Comparison of ENCODE assay signal across 7 mouse cellular contexts in the genomic region with DNA sequence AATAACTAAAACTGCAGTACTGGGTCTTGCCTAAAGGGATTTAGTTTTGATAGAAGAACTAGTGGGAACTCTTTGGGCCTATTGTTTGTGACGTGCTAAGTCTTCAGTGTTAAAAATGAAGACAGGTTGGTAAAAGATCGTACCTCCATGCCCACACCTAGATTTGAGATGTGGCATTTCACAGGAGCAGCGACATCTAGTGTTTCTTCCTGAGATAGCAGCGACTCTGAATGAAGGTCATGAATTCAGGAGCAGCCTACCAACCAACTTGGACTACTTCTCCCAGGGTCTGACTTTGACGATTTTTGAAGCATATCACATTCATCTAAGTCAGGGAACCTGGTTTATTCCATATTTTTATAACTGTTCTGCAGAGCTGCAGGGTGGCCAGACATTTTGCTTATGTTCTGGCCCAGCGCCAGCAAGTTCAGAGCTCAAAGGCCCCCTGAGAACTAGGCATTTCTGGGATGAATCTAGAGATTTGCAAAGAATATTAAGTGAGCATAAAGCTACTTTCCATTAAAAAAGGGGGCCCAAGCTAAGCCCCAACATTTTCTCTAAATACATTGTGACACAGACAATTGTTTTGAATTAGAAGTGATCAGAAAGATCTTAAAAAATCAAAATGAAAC.
DNase-seq lines count a peak whose midpoint lies in the region; ATAC-seq and TF ChIP-seq lines count a peak whose summit lies in the region.

No protein-coding gene starts in this region.

- no peak overlapping the region for H3K4me3 ChIP-seq in embryonic fibroblast, embryonic 13.5 days (ENCODE audit: insufficient read depth, low read length)
- H3K4me3 ChIP-seq in hindbrain, embryonic 10.5 days: no peak overlapping the region
- no peak overlapping the region for H3K4me3 ChIP-seq in limb, embryonic 11.5 days (ENCODE audit: low read depth, low read length)
- H3K4me3 ChIP-seq in neural tube, embryonic 11.5 days (ENCODE audit: low read depth, low read length): no peak overlapping the region

- DNase-seq in 3T3-L1 (ENCODE audit: low read depth, low spot score) (peak; percentile 82), 416B (ENCODE audit: low read depth) (peak; percentile 63)
- DNase-seq in brain, adult 2 months (ENCODE audit: low read depth, low spot score): peak; percentile 85
- peak; percentile 47 for DNase-seq in hindbrain, embryonic 10.5 days (ENCODE audit: low spot score)
- DNase-seq in limb, embryonic 11.5 days (ENCODE audit: low spot score): peak; percentile 80
- DNase-seq in neural tube, embryonic 11.5 days (ENCODE audit: low spot score): peak; percentile 65

- H3K4me2 ChIP-seq in limb, embryonic 11.5 days (ENCODE audit: low read depth, severe bottlenecking): no peak overlapping the region
- H3K4me2 ChIP-seq in neural tube, embryonic 11.5 days (ENCODE audit: low read depth): no peak overlapping the region

- WGBS in hindbrain, embryonic 10.5 days: 30% methylated on average over 6 of the region's 6 CpGs
- 28% methylated on average over 6 of the region's 6 CpGs for WGBS in limb, embryonic 11.5 days
- WGBS in neural tube, embryonic 11.5 days: 26% methylated on average over 6 of the region's 6 CpGs

- TF ChIP-seq CTCF in embryonic fibroblast, embryonic 13.5 days (IDR thresholded peaks at IDR 0.05; ENCODE audit: borderline replicate concordance, insufficient read depth, low read length): peak; percentile 21; the same call in 1 of the 2 replicates

- ATAC-seq in limb, embryonic 11.5 days (ENCODE audit: insufficient number of reproducible peaks, low FRiP score, low TSS enrichment, low read depth): 0 out of 2 replicates have a peak, but pooled peaks have one; percentile 54
- ATAC-seq in neural tube, embryonic 11.5 days (ENCODE audit: insufficient read depth, low FRiP score, low TSS enrichment): peak; percentile 63; the same call in 1 of the 2 replicates

- no peak overlapping the region for H3K9ac ChIP-seq in limb, embryonic 11.5 days (ENCODE audit: low read length)
- no peak overlapping the region for H3K9ac ChIP-seq in neural tube, embryonic 11.5 days (ENCODE audit: low read length)

- no peaks in the 10 kb centered on the region for H3K36me3 ChIP-seq in hindbrain, embryonic 10.5 days
- no peaks in the 10 kb centered on the region for H3K36me3 ChIP-seq in limb, embryonic 11.5 days (ENCODE audit: control insufficient read depth, insufficient read depth, low read length)
- no peaks in the 10 kb centered on the region for H3K36me3 ChIP-seq in neural tube, embryonic 11.5 days (ENCODE audit: control insufficient read depth, insufficient read depth, low read length)

- TF ChIP-seq POLR2A in embryonic fibroblast, embryonic 13.5 days (IDR thresholded peaks at IDR 0.05; ENCODE audit: low read depth, low read length): no peak

- no peaks in the 10 kb centered on the region for H3K9me3 ChIP-seq in hindbrain, embryonic 10.5 days
- H3K9me3 ChIP-seq in limb, embryonic 11.5 days (ENCODE audit: control insufficient read depth, low read length): no peaks in the 10 kb centered on the region
- H3K9me3 ChIP-seq in neural tube, embryonic 11.5 days (ENCODE audit: control insufficient read depth, low read length): no peaks in the 10 kb centered on the region

- no peaks in the 10 kb centered on the region; the same call in 1 of the 2 replicates for H3K4me1 ChIP-seq in embryonic fibroblast, embryonic 13.5 days (ENCODE audit: control insufficient read depth, insufficient read depth, low read length)
- no peaks in the 10 kb centered on the region for H3K4me1 ChIP-seq in hindbrain, embryonic 10.5 days (replicated peaks)
- no peaks in the 10 kb centered on the region for H3K4me1 ChIP-seq in limb, embryonic 11.5 days (ENCODE audit: control insufficient read depth, insufficient read depth, low read length)
- no peaks in the 10 kb centered on the region for H3K4me1 ChIP-seq in neural tube, embryonic 11.5 days (ENCODE audit: control insufficient read depth, insufficient read depth, low read length)

- H3K27ac ChIP-seq in embryonic fibroblast, embryonic 13.5 days (ENCODE audit: insufficient read depth, low read length): no peak overlapping the region
- no peak overlapping the region for H3K27ac ChIP-seq in hindbrain, embryonic 10.5 days
- H3K27ac ChIP-seq in limb, embryonic 11.5 days (replicated peaks; ENCODE audit: low read depth, low read length): no peak overlapping the region
- no peak overlapping the region for H3K27ac ChIP-seq in neural tube, embryonic 11.5 days (ENCODE audit: low read depth, low read length)

- no peaks in the 10 kb centered on the region for H3K27me3 ChIP-seq in hindbrain, embryonic 10.5 days (ENCODE audit: insufficient read depth, poor library complexity, severe bottlenecking)
- no peaks in the 10 kb centered on the region for H3K27me3 ChIP-seq in limb, embryonic 11.5 days (ENCODE audit: control insufficient read depth, insufficient read depth, low read length)
- no peaks in the 10 kb centered on the region for H3K27me3 ChIP-seq in neural tube, embryonic 11.5 days (ENCODE audit: control insufficient read depth, insufficient read depth, low read length)
